Mouse (Mus musculus): Measurements from ENCODE around the gene Rtn4rl1.

GRCm38 (mm10) chr11:75261730-75262129 lies 68.1 kb downstream of the Rtn4rl1 start:
- no peak for TF ChIP-seq POLR2A (IDR thresholded peaks at IDR 0.05; ENCODE audit: extremely low read depth, insufficient read depth, low read length)
- TF ChIP-seq CTCF (IDR thresholded peaks at IDR 0.05; ENCODE audit: low read depth, low read length) = no peak

Data from liver, adult 2 months (tissue).